Mouse (Mus musculus) bone marrow macrophage, adult 2 months (primary cell): Measurements from ENCODE around the gene Slc25a40.

Experiments used
- CTCF ChIP-seq: IDR thresholded peaks from 2 replicates; pipeline ENCODE4 v1.5.1; 2012; ENCODE audit warnings: low read depth, mild to moderate bottlenecking, low read length, moderate library complexity
- POLR2A ChIP-seq: IDR thresholded peaks from 2 replicates; pipeline ENCODE4 v1.6.1; 2012; ENCODE audit warnings: mild to moderate bottlenecking, low read depth, low read length, borderline replicate concordance

GRCm38 (mm10) chr5:8408746-8409145 is 13.9 kb upstream of the Slc25a40 start:
- TF ChIP-seq CTCF (no peak), POLR2A (no peak)
